Mouse (Mus musculus) midbrain, embryonic 16.5 days (tissue): Measurements from ENCODE around the gene Cp. TPM values are rescaled to one million over a fixed set of nuclear protein-coding genes. Genes with fewer than 3 reads are reported as not detected.
"Not testable (repeated sequence)": the region's sequence is repeated elsewhere in the genome, so short reads cannot be mapped to it uniquely, and the experiment has no call there.

Source experiments
- ATAC-seq: fragments of 200-750 bp; cut with Nextera tagmentation; 2 replicates; pipeline ENCODE4 v1.8.0; 2017; ENCODE audit warnings: moderate TSS enrichment
- H3K27ac ChIP-seq: fragments of 300-500 bp; sonication (generic); 2 replicates; pipeline ENCODE4 v1.5.1; 2014; ENCODE audit warnings: mild to moderate bottlenecking, low read length, mixed read lengths
- H3K27me3 ChIP-seq: fragments of 300-500 bp; sonication (generic); 2 replicates; pipeline ENCODE4 v1.6.1; 2014; ENCODE audit warnings: low read depth, low read length, mixed read lengths; ENCODE audit not compliant: control insufficient read depth, insufficient read depth
- H3K36me3 ChIP-seq: fragments of 300-500 bp; sonication (generic); 2 replicates; pipeline ENCODE4 v1.6.1; 2014; ENCODE audit warnings: mild to moderate bottlenecking, low read length, moderate library complexity, mixed read lengths; ENCODE audit not compliant: control insufficient read depth, insufficient read depth
- H3K4me1 ChIP-seq: fragments of 300-500 bp; sonication (generic); 2 replicates; pipeline ENCODE4 v1.6.1; 2014; ENCODE audit warnings: mild to moderate bottlenecking, low read length, mixed read lengths; ENCODE audit not compliant: control insufficient read depth, insufficient read depth
- H3K4me2 ChIP-seq: fragments of 300-500 bp; sonication (generic); 2 replicates; pipeline ENCODE4 v1.6.1; 2014; ENCODE audit warnings: mild to moderate bottlenecking, low read length, mixed read lengths
- H3K4me3 ChIP-seq: fragments of 300-500 bp; sonication (generic); 2 replicates; pipeline ENCODE4 v1.5.1; 2014; ENCODE audit warnings: low read depth, mild to moderate bottlenecking, low read length, moderate library complexity, mixed read lengths
- H3K9ac ChIP-seq: fragments of 300-500 bp; sonication (generic); 2 replicates; pipeline ENCODE4 v1.6.1; 2014; ENCODE audit warnings: low read depth, low read length, mixed read lengths
- H3K9me3 ChIP-seq: fragments of 300-500 bp; sonication (generic); replicated peaks from 2 replicates; pipeline ENCODE4 v1.6.1; 2014; ENCODE audit warnings: mild to moderate bottlenecking, low read length, mixed read lengths; ENCODE audit not compliant: control insufficient read depth, poor library complexity, severe bottlenecking
- WGBS: fragments of 180-500 bp; shearing (Covaris S2); extraction: QIAGEN DNeasy Blood & Tissue Kit; methylation state at CpG from one replicate; pipeline ENCODE4 v1.1.7; 2014; 5-methylcytosine and 5-hydroxymethylcytosine counted together
- polyA plus RNA-seq: library from polyadenylated mRNA; unstranded; fragments of >200 nt; fragmentation: Nextera tagmentation; extraction: Ambion mirVana; gene quantifications from 2 replicates; pipeline ENCODE4 v1.2.1, GENCODE M21; 2015

Gene Cp
- polyA plus RNA-seq, result 8.0 and 10.2 TPM in 2 replicates

- WGBS, result 21% methylated on average over 5 of the region's 5 CpGs
- no peaks in the 10 kb centered on the region for H3K4me1 ChIP-seq
- H3K27ac ChIP-seq, result no peak within 1 kb of the TSS
- no peaks in the 10 kb centered on the region for H3K27me3 ChIP-seq
- H3K9ac ChIP-seq, result no peak within 1 kb of the TSS
- H3K9me3 ChIP-seq, result no peaks in the 10 kb centered on the region
- H3K4me3 ChIP-seq, result no peak within 1 kb of the TSS
- no peaks in the 10 kb centered on the region for H3K36me3 ChIP-seq
- ATAC-seq, result peak; percentile 32; the same call in 1 of the 2 replicates
- no peak within 1 kb of the TSS for H3K4me2 ChIP-seq
Observed at GRCm38 (mm10) chr3:19956885-19957284, at the start of gene Cp. Cp (plus strand) TSS chr3:19957054.

GRCm38 (mm10) chr3:19948552-19948951, 8.3 kb upstream of the Cp start:
- Histone ChIP-seq H3K9me3 (no peaks in the 10 kb centered on the region), H3K36me3 (no peaks in the 10 kb centered on the region), H3K4me1 (no peaks in the 10 kb centered on the region), H3K4me2 (no peak overlapping the region), H3K27ac (no peak overlapping the region), H3K27me3 (no peaks in the 10 kb centered on the region), H3K9ac (no peak overlapping the region), H3K4me3 (no peak overlapping the region)
- ATAC-seq, result no peak

GRCm38 (mm10) chr3:19949401-19949800, 7.5 kb upstream of the Cp start:
- H3K4me3 ChIP-seq, H3K4me2 ChIP-seq, ATAC-seq, H3K9me3 ChIP-seq, H3K27me3 ChIP-seq, H3K4me1 ChIP-seq, H3K27ac ChIP-seq, H3K36me3 ChIP-seq, H3K9ac ChIP-seq: not testable (repeated sequence)
- WGBS, result 96% methylated on average over 1 of the region's 1 CpGs

GRCm38 (mm10) chr3:19953425-19953824, 3.4 kb upstream of the Cp start:
- Histone ChIP-seq H3K27me3 (no peaks in the 10 kb centered on the region), H3K9me3 (no peaks in the 10 kb centered on the region), H3K27ac (no peak overlapping the region), H3K4me2 (no peak overlapping the region), H3K9ac (no peak overlapping the region), H3K4me3 (no peak overlapping the region), H3K36me3 (no peaks in the 10 kb centered on the region), H3K4me1 (no peaks in the 10 kb centered on the region)
- ATAC-seq, result no peak
- WGBS, result 24% methylated on average over 1 of the region's 1 CpGs

- no peak overlapping the region for H3K4me3 ChIP-seq
- H3K4me2 ChIP-seq, result no peak overlapping the region
- ATAC-seq, result peak; percentile 62; the same call in 1 of the 2 replicates
- H3K36me3 ChIP-seq, result no peaks in the 10 kb centered on the region
- no peak overlapping the region for H3K27ac ChIP-seq
- no peaks in the 10 kb centered on the region for H3K27me3 ChIP-seq
- no peak overlapping the region for H3K9ac ChIP-seq
- WGBS, result 13% methylated on average over 3 of the region's 3 CpGs
- no peaks in the 10 kb centered on the region for H3K9me3 ChIP-seq
- H3K4me1 ChIP-seq, result no peaks in the 10 kb centered on the region
Observed at GRCm38 (mm10) chr3:19953865-19954264, 3.0 kb upstream of the Cp start.

GRCm38 (mm10) chr3:19958031-19958430, 1.2 kb downstream of the Cp start:
- no peak for ATAC-seq
- Histone ChIP-seq H3K9me3 (no peaks in the 10 kb centered on the region), H3K4me2 (no peak overlapping the region)

GRCm38 (mm10) chr3:19958983-19959382, 2.1 kb downstream of the Cp start:
- no peaks in the 10 kb centered on the region for H3K27me3 ChIP-seq
- no peak overlapping the region for H3K9ac ChIP-seq
- H3K27ac ChIP-seq, result no peak overlapping the region
- H3K9me3 ChIP-seq, result no peaks in the 10 kb centered on the region
- H3K4me1 ChIP-seq, result no peaks in the 10 kb centered on the region
- no peak for ATAC-seq
- WGBS, result 78% methylated on average over 1 of the region's 1 CpGs
- H3K4me3 ChIP-seq, result no peak overlapping the region
- H3K4me2 ChIP-seq, result no peak overlapping the region
- H3K36me3 ChIP-seq, result no peaks in the 10 kb centered on the region

More at GRCm38 (mm10) chr3:19958031-19958430, 1.2 kb downstream of the Cp start:
- H3K36me3 ChIP-seq, result no peaks in the 10 kb centered on the region
- no peak overlapping the region for H3K27ac ChIP-seq
- no peak overlapping the region for H3K9ac ChIP-seq
- H3K4me3 ChIP-seq, result no peak overlapping the region
- no peaks in the 10 kb centered on the region for H3K4me1 ChIP-seq
- H3K27me3 ChIP-seq, result no peaks in the 10 kb centered on the region

GRCm38 (mm10) chr3:19960570-19961114, 3.8 kb downstream of the Cp start:
- peak overlapping the region; percentile 20; the same call in 1 of the 2 replicates for H3K27ac ChIP-seq
- H3K4me3 ChIP-seq, result no peak overlapping the region
- no peak for ATAC-seq
- H3K27me3 ChIP-seq, result no peaks in the 10 kb centered on the region
- H3K9me3 ChIP-seq, result no peaks in the 10 kb centered on the region
- no peaks in the 10 kb centered on the region for H3K36me3 ChIP-seq
- no peaks in the 10 kb centered on the region for H3K4me1 ChIP-seq
- no peak overlapping the region for H3K4me2 ChIP-seq
- WGBS, result 75% methylated on average over 3 of the region's 3 CpGs
- no peak overlapping the region for H3K9ac ChIP-seq

- H3K4me2 ChIP-seq, result no peak overlapping the region
- no peak overlapping the region for H3K27ac ChIP-seq
- H3K9me3 ChIP-seq, result no peaks in the 10 kb centered on the region
- ATAC-seq, result no peak
- H3K36me3 ChIP-seq, result no peaks in the 10 kb centered on the region
- no peaks in the 10 kb centered on the region for H3K4me1 ChIP-seq
- no peak overlapping the region for H3K9ac ChIP-seq
- H3K27me3 ChIP-seq, result no peaks in the 10 kb centered on the region
- WGBS, result 96% methylated on average over 2 of the region's 2 CpGs
- no peak overlapping the region for H3K4me3 ChIP-seq
Observed at GRCm38 (mm10) chr3:19961341-19961740, 4.5 kb downstream of the Cp start.
